Mouse (Mus musculus) ES-Bruce4 (cell line): ENCODE data around the gene Cyp4x1.

Experiments used
- CTCF ChIP-seq: IDR thresholded peaks from one replicate; pipeline ENCODE4 v1.8.1; 2011; ENCODE audit warnings: low read depth, low read length
- EP300 ChIP-seq: IDR thresholded peaks from 2 replicates; pipeline ENCODE4 v1.6.1; 2011; ENCODE audit warnings: low read depth, low read length; ENCODE audit not compliant: insufficient read depth
- POLR2A ChIP-seq: IDR thresholded peaks from one replicate; pipeline ENCODE4 v1.8.1; 2011; ENCODE audit warnings: low read length; ENCODE audit not compliant: insufficient read depth

DNA sequence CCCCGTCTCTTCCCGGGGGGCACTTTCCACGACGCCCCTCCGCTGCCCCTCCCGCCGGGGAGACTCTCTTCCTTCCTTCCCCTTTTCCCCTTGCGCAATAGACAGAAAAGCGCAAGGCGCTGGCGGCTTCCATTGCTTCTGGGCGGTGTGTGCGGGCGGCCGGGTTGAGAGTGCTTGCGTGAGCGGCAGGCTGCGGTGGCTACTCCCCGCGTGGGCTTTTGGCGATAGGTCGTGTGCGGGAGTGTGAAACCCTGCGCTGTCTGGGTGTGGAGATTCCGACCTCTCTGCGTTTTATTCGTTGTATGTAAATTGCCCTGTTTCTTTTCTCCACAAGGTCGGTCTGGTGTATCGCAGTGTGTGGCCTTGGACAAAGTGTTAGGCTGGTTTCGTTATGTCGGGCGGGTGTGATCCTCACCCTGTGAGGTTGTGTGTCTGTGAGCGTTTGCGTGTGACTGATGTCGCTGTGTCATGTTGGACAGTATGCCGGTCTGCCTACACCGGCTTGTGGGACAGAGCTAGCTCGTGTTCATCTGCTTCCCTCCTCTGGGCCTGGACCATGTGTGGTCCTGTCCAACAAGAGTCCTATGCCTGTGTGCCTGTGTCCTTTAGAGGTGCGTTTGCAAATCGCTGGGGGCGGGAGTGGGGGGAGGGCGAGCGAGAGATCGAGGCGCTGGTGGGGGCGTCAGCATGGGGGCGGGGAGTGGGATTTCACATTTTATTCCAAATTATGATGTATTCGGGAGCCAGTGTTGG is 77.0 kb downstream of the Cyp4x1 start:
- TF ChIP-seq POLR2A (no peak), CTCF (no peak), EP300 (no peak)
